Mouse (Mus musculus): ENCODE data around the gene Surf6.

DNA sequence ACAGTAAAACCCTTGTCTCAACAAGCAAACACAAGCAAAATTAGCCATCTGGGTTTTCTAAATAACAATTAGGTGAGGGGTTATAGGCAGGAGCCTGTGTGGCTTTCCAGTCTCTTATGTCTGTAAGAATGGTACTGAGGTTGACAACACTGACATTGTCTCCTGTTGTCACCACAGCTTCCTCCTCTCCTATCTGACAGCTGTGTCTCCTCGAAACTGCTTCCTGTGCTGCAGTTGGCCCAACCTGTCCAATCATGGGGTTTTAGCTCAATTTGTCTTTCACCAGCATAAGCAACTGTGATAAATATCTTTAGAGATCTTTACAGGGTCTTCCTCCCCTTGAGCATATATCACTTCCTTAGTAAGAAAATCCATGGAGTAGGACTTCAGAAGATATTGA, 33.7 kb upstream of the Surf6 start:
- no peak for TF ChIP-seq POLR2A (IDR thresholded peaks at IDR 0.05; ENCODE audit: extremely low read depth, insufficient read depth, low read length)
- no peak for TF ChIP-seq CTCF (IDR thresholded peaks at IDR 0.05; ENCODE audit: low read depth, low read length)

Measured in liver, adult 2 months (tissue).